Mouse (Mus musculus): ENCODE measurements at regions not wholly inside any gene's neighbourhood (a gene's known extent, or its start where the extent isn't known, plus 50 kb on each side); places are given as distances from the start of the nearest gene placed in this dataset.
A peak's percentile ranks its signal among the peaks of the same experiment; 100 is the strongest.

DNA sequence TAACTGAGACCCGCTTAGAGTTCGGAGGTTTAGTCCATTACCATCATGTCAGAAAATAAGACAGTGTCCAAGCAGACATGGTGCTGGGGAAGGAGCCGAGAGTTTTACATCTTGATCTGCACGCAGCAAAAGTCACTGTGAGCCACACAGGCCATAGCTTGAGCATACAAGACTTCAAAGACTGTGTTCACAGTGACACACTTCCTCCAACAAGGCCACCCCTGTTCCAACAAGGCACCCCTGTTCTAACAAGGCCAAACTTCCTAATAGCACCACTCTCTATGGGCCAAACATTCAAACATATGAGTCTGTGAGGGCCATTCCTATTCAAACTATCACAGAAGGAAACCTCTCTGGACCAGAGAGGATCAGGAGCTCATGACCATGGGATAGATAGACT lies 171.5 kb upstream of the Kif2a start:
- H3K9me3 ChIP-seq (ENCODE audit: control insufficient read depth, insufficient read depth, low read depth, low read length), result no peaks in the 10 kb centered on the region
- DNase-seq (ENCODE audit: low read depth, low spot score), result no peak
- H3K4me3 ChIP-seq (ENCODE audit: insufficient read depth in 1 of 2, low read depth in 1 of 2, low read length in 2 of 2, poor library complexity in 1 of 2, severe bottlenecking in 1 of 2), result no peak overlapping the region
- H3K4me1 ChIP-seq (ENCODE audit: control insufficient read depth in 2 of 2, insufficient read depth in 2 of 2, low read length in 2 of 2, poor library complexity in 1 of 2), result no peaks in the 10 kb centered on the region
- H3K9ac ChIP-seq (ENCODE audit: insufficient read depth, low read depth, low read length, poor library complexity, severe bottlenecking), result no peak overlapping the region
- in situ Hi-C loops (cut with MboI; ENCODE audit: low sequenced_read_pairs in 2 of 2, unreplicated experiment in 2 of 2), result no loop called here
- no peaks in the 10 kb centered on the region for H3K36me3 ChIP-seq (ENCODE audit: control insufficient read depth, insufficient read depth, low read length, poor library complexity, severe bottlenecking)
- no peak overlapping the region for H3K27ac ChIP-seq (ENCODE audit: insufficient read depth, low read depth, low read length, poor library complexity, severe bottlenecking)
- TF ChIP-seq HCFC1 (IDR thresholded peaks at IDR 0.05; ENCODE audit: borderline replicate concordance, insufficient read depth, low read length) (no peak), MAFK (IDR thresholded peaks at IDR 0.05; ENCODE audit: insufficient read depth, low read depth, low read length) (no peak), ZC3H11A (IDR thresholded peaks at IDR 0.05; ENCODE audit: borderline replicate concordance, low read depth, low read length) (no peak), CHD2 (IDR thresholded peaks at IDR 0.05; ENCODE audit: low read depth, low read length) (no peak), ZNF384 (IDR thresholded peaks at IDR 0.05; ENCODE audit: low read depth, low read length) (no peak)

DNA sequence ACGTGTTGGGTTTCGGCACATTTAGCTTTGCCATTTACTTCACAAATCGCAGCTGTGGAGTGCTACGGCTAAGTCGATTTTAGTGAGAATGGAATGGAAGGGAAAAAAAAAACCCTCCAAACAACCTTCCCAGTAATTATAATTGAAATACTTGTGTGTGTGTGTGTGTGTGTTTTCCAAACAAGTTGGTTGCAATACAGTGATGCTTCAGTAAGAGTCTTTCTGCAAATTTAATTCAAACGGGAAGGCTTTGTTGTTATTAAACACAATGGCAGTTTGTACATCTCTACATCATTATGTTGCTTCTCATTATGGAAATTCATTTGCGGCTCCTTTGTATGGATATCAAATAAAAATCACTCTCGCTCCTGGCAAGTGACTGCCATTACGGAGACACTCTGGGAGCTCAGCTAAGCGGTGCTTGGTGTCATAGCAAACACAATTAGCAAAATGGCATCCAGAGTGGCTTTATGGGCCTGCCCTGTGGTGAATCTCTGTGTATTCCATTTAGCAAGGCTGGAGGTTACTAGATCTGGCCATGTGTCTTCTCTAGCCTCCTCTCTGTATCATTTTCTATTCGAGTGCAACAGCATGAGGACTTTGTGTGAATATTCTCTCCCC lies 165.4 kb upstream of the Kif2a start:
- no peaks in the 10 kb centered on the region for H3K4me1 ChIP-seq (ENCODE audit: control insufficient read depth in 2 of 2, insufficient read depth in 2 of 2, low read length in 2 of 2, poor library complexity in 1 of 2)
- H3K9me3 ChIP-seq (ENCODE audit: control insufficient read depth, insufficient read depth, low read depth, low read length), result no peaks in the 10 kb centered on the region
- H3K36me3 ChIP-seq (ENCODE audit: control insufficient read depth, insufficient read depth, low read length, poor library complexity, severe bottlenecking), result no peaks in the 10 kb centered on the region
- no peak overlapping the region for H3K4me3 ChIP-seq (ENCODE audit: insufficient read depth in 1 of 2, low read depth in 1 of 2, low read length in 2 of 2, poor library complexity in 1 of 2, severe bottlenecking in 1 of 2)
- DNase-seq (ENCODE audit: low read depth, low spot score), result no peak
- TF ChIP-seq CHD2 (IDR thresholded peaks at IDR 0.05; ENCODE audit: low read depth, low read length) (no peak), MAFK (IDR thresholded peaks at IDR 0.05; ENCODE audit: insufficient read depth, low read depth, low read length) (no peak), ZC3H11A (IDR thresholded peaks at IDR 0.05; ENCODE audit: borderline replicate concordance, low read depth, low read length) (no peak)
- no peak overlapping the region for H3K27ac ChIP-seq (ENCODE audit: insufficient read depth, low read depth, low read length, poor library complexity, severe bottlenecking)
- H3K9ac ChIP-seq (ENCODE audit: insufficient read depth, low read depth, low read length, poor library complexity, severe bottlenecking), result no peak overlapping the region
- in situ Hi-C loops (cut with MboI; ENCODE audit: low sequenced_read_pairs in 2 of 2, unreplicated experiment in 2 of 2), result no loop called here

DNA sequence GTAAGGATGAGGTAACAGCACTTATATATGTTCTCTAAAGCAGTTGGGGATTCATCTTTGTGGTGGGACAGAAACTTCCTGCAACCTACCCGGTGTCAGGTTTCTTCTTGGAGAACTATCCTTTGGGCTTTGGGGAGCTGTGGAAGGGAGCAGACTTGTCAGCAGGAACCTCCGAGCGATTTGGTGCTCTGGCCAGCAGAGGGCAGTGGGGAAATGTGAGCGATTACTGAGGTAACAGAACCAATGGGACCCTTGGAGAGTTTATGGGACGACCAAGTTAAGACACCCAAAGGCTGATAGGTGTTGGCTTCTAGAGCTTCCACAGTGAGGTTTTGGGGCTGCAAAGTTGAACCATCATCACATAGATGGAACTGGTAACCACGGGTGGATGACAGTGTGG lies 160.6 kb upstream of the Kif2a start:
- H3K9ac ChIP-seq (ENCODE audit: insufficient read depth, low read depth, low read length, poor library complexity, severe bottlenecking), result no peak overlapping the region
- no peaks in the 10 kb centered on the region for H3K4me1 ChIP-seq (ENCODE audit: control insufficient read depth in 2 of 2, insufficient read depth in 2 of 2, low read length in 2 of 2, poor library complexity in 1 of 2)
- H3K4me3 ChIP-seq (ENCODE audit: insufficient read depth in 1 of 2, low read depth in 1 of 2, low read length in 2 of 2, poor library complexity in 1 of 2, severe bottlenecking in 1 of 2), result no peak overlapping the region
- H3K9me3 ChIP-seq (ENCODE audit: control insufficient read depth, insufficient read depth, low read depth, low read length), result no peaks in the 10 kb centered on the region
- TF ChIP-seq ZNF384 (IDR thresholded peaks at IDR 0.05; ENCODE audit: low read depth, low read length) (no peak), CHD2 (IDR thresholded peaks at IDR 0.05; ENCODE audit: low read depth, low read length) (no peak), HCFC1 (IDR thresholded peaks at IDR 0.05; ENCODE audit: borderline replicate concordance, insufficient read depth, low read length) (no peak), ZC3H11A (IDR thresholded peaks at IDR 0.05; ENCODE audit: borderline replicate concordance, low read depth, low read length) (peak; percentile 48), MAFK (IDR thresholded peaks at IDR 0.05; ENCODE audit: insufficient read depth, low read depth, low read length) (no peak)
- in situ Hi-C loops (cut with MboI; ENCODE audit: low sequenced_read_pairs in 2 of 2, unreplicated experiment in 2 of 2), result no loop called here
- no peak overlapping the region for H3K27ac ChIP-seq (ENCODE audit: insufficient read depth, low read depth, low read length, poor library complexity, severe bottlenecking)
- H3K36me3 ChIP-seq (ENCODE audit: control insufficient read depth, insufficient read depth, low read length, poor library complexity, severe bottlenecking), result no peaks in the 10 kb centered on the region
- DNase-seq (ENCODE audit: low read depth, low spot score), result peak; percentile 56

DNA sequence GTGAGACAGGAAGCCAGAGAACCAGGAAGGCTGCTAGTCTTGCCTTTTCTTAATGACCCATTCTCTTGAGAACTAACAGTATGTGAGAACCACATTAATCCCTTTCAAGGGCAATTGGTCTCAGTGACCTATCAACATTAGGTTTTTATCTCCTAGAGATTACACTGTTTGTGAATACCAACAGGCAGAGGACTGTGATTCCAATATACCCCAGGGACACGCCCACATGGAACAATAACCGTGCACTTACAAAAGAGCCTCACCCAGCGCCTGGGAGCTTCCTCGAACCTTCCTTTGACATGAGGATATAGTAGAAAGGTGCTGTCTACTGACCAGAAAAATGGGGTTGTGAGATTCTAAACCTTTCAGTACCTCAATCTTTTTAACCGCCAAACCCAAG lies 157.6 kb upstream of the Kif2a start:
- Histone ChIP-seq H3K36me3 (ENCODE audit: control insufficient read depth, insufficient read depth, low read length, poor library complexity, severe bottlenecking) (no peaks in the 10 kb centered on the region), H3K4me1 (ENCODE audit: control insufficient read depth in 2 of 2, insufficient read depth in 2 of 2, low read length in 2 of 2, poor library complexity in 1 of 2) (no peaks in the 10 kb centered on the region), H3K9me3 (ENCODE audit: control insufficient read depth, insufficient read depth, low read depth, low read length) (no peaks in the 10 kb centered on the region), H3K9ac (ENCODE audit: insufficient read depth, low read depth, low read length, poor library complexity, severe bottlenecking) (no peak overlapping the region), H3K27ac (ENCODE audit: insufficient read depth, low read depth, low read length, poor library complexity, severe bottlenecking) (no peak overlapping the region), H3K4me3 (ENCODE audit: insufficient read depth in 1 of 2, low read depth in 1 of 2, low read length in 2 of 2, poor library complexity in 1 of 2, severe bottlenecking in 1 of 2) (no peak overlapping the region)
- TF ChIP-seq HCFC1 (IDR thresholded peaks at IDR 0.05; ENCODE audit: borderline replicate concordance, insufficient read depth, low read length) (no peak), ZNF384 (IDR thresholded peaks at IDR 0.05; ENCODE audit: low read depth, low read length) (no peak), MAFK (IDR thresholded peaks at IDR 0.05; ENCODE audit: insufficient read depth, low read depth, low read length) (no peak), ZC3H11A (IDR thresholded peaks at IDR 0.05; ENCODE audit: borderline replicate concordance, low read depth, low read length) (no peak), CHD2 (IDR thresholded peaks at IDR 0.05; ENCODE audit: low read depth, low read length) (no peak)
- in situ Hi-C loops (cut with MboI; ENCODE audit: low sequenced_read_pairs in 2 of 2, unreplicated experiment in 2 of 2), result no loop called here
- no peak for DNase-seq (ENCODE audit: low read depth, low spot score)

DNA sequence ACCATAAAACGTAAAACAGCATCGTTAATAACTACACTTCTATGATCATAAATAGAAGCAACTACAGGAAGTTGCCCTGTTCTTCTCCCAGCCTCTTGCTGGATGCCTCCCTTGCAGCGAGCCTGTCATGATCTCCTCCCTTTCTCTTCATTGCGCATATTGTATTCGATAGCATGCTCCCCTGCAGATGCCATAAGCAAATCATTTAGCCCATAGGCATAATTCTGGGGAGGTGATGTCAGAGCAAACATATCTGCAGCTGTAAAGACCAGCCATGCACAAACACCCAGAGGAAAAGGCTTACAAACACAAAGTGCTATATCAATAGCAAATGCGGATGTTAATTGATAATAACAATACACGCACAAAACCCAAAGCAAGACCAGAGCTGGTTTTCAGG lies 155.7 kb upstream of the Kif2a start:
- DNase-seq (ENCODE audit: low read depth, low spot score), result no peak
- Histone ChIP-seq H3K27ac (ENCODE audit: insufficient read depth, low read depth, low read length, poor library complexity, severe bottlenecking) (no peak overlapping the region), H3K36me3 (ENCODE audit: control insufficient read depth, insufficient read depth, low read length, poor library complexity, severe bottlenecking) (no peaks in the 10 kb centered on the region), H3K4me1 (ENCODE audit: control insufficient read depth in 2 of 2, insufficient read depth in 2 of 2, low read length in 2 of 2, poor library complexity in 1 of 2) (no peaks in the 10 kb centered on the region), H3K4me3 (ENCODE audit: insufficient read depth in 1 of 2, low read depth in 1 of 2, low read length in 2 of 2, poor library complexity in 1 of 2, severe bottlenecking in 1 of 2) (no peak overlapping the region), H3K9me3 (ENCODE audit: control insufficient read depth, insufficient read depth, low read depth, low read length) (no peaks in the 10 kb centered on the region), H3K9ac (ENCODE audit: insufficient read depth, low read depth, low read length, poor library complexity, severe bottlenecking) (no peak overlapping the region)
- TF ChIP-seq CHD2 (IDR thresholded peaks at IDR 0.05; ENCODE audit: low read depth, low read length) (no peak), ZNF384 (IDR thresholded peaks at IDR 0.05; ENCODE audit: low read depth, low read length) (no peak), HCFC1 (IDR thresholded peaks at IDR 0.05; ENCODE audit: borderline replicate concordance, insufficient read depth, low read length) (no peak)
- in situ Hi-C loops (cut with MboI; ENCODE audit: low sequenced_read_pairs in 2 of 2, unreplicated experiment in 2 of 2), result no loop called here
